Mouse (Mus musculus) thymus, adult 18-20 months (tissue): ENCODE measurements around the gene Grcc10.

Experiments used
- DNase-seq, 2 experiments: peaks; one replicate each; pipeline ENCODE4 v3.0.0; 2022; ENCODE audit warnings: mixed read lengths in 2 of 2

Grcc10 gene

GRCm38 (mm10) chr6:124740888-124741761 lies at the start of gene Grcc10:
Gene Grcc10 (minus strand): TSS chr6:124741374.
- peak; percentile 89 to 95 for DNase-seq

- no peak for DNase-seq
Measured at GRCm38 (mm10) chr6:124790121-124790520, 48.9 kb upstream of the Grcc10 start.

DNA sequence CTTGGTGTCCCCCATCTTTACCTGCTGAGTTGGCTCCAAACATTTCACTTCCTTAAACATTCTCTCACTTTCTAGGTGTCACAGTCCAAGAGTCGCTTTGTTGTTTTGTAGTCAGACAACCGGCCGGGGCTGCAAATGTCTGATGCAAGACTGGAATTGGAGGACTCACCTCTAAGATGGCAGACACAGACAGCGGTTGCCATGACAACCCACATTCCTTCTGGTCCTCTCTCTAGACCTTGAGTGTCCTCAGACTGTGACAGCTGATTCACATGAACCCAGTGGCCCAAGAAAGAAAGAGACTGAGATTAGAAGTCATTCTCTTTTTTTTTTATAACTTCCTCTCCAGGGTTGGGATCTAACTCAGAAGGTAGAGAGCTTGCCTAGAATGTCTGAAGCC lies 48.3 kb upstream of the Grcc10 start:
- DNase-seq: no peak

- DNase-seq: no peak
Measured at GRCm38 (mm10) chr6:124787722-124788121, 46.5 kb upstream of the Grcc10 start.

- no peak for DNase-seq
Measured at GRCm38 (mm10) chr6:124786756-124787420, 45.7 kb upstream of the Grcc10 start.

DNA sequence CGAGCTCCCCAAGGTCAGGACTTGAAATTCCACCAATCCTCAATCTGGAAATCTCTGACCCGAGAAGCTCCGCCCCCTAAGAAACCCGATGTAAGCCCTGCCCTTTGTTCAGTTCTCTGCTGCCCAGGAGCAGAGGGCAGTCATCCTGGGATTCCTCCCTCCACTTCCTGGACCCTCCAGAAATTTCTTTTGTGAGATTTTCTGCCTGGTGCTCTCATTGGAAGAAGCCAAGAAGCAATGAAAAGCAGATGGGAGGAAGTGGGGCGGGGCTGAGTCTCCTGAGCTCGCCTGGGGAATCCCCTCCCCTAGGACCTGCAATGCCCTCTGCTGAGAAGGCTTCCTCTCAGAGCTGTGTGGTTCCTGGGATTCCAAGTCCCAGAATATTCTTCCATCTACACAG lies 41.3 kb upstream of the Grcc10 start:
- DNase-seq: peak; percentile 52 to 56

- no peak for DNase-seq
Measured at GRCm38 (mm10) chr6:124780917-124781316, 39.7 kb upstream of the Grcc10 start.

- DNase-seq: no peak
Measured at GRCm38 (mm10) chr6:124779984-124780416, 38.8 kb upstream of the Grcc10 start.

DNA sequence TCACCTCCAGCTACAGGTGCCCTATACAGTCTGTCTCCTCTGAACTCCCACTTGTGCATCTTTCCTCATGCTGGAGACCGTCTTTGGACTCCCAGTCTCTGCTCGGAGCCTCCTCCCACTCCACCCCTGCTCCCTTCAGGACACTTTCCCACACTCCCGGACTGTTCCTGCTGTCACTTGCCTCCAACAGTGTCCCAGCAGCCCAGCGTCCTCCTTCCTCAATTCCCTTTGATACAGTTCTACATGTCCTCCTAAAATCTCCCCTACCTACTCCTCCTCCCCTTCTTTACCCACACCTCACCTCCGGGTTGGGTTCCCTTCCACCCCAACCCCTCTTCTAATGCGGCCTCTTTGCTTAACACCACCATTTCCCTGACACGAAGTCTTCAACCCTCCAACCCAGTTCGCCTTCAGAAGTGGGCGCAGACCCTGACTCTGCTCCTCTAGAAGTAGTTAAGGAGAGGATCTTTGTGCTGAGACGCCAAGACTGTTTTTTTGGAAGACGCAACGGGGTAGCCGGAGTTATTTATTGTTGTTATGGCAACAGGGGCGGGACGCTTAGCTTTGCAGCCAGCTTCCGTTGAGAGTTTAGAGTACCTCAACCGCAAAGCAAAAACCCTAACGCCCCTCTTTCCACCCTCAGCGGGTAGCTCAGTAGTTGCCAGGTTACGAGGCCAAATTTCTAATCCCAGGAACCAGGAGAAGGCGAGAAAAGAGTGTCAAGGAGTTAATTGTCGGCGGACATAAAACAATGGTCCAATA lies 38.2 kb upstream of the Grcc10 start, which contains the start of gene Lrrc23:
Gene Lrrc23 (minus strand): TSS at position 506 of the 762 bp plus-strand sequence.
- peak; percentile 51 to 74 for DNase-seq

DNA sequence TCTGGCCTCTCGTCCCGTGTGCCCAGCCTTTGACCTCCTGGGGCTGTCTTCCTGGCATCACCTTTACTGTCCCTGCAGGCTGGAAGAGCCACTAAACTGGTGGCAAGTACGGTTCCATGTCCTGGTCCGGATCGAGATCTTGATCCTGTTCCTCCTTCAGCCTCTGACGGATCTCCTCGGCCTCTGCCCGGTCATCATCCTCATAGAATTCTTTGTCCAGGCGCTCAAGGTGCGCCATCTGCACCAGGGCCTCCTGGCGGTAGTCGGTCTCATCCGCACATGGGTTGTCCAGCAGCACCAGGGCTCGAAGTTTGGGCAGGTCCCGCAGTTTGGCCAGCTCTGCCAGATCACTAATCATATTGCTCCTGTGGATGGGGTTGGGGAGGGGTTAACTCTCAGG lies 29.3 kb upstream of the Grcc10 start:
- no peak for DNase-seq

GRCm38 (mm10) chr6:124770013-124770412 lies 28.8 kb upstream of the Grcc10 start:
- DNase-seq: no peak

DNA sequence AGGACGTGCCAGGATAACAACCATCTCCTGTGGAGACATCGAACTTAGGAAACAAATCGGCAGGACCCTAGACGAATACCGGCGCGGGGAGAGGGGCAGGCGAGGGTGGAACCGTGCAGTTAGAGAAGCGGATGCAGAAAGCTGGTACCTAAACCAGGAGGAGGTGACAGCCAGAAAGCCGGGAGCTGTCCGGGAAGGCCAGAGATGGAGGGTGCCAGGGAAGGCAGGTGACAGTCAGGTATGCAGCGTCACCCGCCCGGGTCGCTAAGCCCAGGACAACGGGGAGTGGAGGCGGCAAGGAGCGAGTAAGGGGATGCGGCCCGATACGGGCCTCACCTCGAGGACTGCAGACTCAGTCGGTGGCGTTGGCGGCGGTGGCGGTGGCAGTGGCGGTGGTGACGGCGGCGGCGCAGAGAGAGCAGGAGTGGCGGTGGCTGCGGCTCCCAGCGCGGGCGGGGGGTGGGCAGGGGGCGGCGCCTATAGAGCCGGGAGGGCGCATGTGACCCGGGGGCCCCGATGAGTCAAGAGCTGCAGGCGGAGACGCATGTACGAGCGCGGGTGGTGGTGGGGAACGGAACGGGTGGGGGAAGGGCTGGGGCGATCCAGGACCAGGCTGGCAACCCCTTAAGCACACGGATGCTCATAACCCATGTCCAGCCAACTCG lies 28.1 kb upstream of the Grcc10 start, which contains the start of gene Eno2:
Gene Eno2 (minus strand): TSS at position 573 of the 665 bp plus-strand sequence.
- DNase-seq: peak; percentile 36 to 53

- DNase-seq: no peak
Measured at GRCm38 (mm10) chr6:124768704-124769044, 27.5 kb upstream of the Grcc10 start.

- peak in 1 of 2 experiments; percentile 22 for DNase-seq
Measured at GRCm38 (mm10) chr6:124767920-124768703, 26.9 kb upstream of the Grcc10 start.

- no peak for DNase-seq
Measured at GRCm38 (mm10) chr6:124767536-124767919, 26.4 kb upstream of the Grcc10 start.

- no peak for DNase-seq
Measured at GRCm38 (mm10) chr6:124765951-124766350, 24.8 kb upstream of the Grcc10 start.

- DNase-seq: peak; percentile 63 to 73
Measured at GRCm38 (mm10) chr6:124759259-124759658, 18.1 kb upstream of the Grcc10 start.

DNA sequence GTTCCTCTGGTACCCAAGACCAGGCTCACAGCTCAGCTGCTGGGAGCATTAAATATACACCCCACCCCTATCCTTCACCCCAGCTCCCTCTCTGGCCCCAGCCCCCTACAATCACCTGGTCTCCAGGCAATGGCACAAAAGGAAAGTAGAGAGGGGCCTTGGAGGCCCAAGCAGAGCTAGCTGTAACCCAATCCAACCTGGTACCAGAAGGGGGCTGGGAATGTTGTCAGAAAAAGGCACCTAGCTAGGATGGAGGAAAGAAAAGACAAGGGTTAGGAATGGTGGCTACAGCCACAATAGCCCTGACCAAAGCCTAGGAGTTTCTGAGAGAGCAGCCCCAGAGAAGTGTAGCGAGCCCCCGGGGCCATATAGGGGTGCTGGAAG lies 17.7 kb upstream of the Grcc10 start:
- DNase-seq: no peak

GRCm38 (mm10) chr6:124757909-124758848 lies 17.0 kb upstream of the Grcc10 start:
- no peak for DNase-seq

DNA sequence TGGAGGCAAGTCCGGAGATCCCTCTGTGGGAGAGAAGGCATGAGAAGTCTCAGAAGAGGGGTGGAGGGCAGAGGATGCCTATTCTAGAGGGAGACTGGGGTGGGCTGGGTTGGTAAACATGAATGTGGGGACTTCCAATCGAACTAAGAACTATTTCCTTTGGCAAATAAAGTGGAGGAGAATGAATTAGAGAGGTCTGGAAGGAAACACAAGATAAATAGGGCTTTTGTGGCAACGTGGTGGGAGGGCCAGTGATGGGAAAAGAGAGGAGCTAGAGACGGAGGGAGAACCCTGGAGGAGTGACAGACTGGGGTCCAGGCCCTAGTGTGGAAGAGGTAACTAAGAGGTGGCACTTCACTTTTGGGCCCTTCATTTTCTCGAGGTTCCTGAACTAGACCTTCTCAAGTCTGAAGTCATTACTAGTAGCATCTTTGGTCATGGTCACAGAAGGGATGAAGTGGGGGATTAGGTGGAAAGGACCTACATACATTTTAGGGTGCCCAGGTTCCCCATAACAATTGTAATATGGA lies 16.2 kb upstream of the Grcc10 start:
- no peak for DNase-seq
